8 mouse cellular contexts compared by ENCODE assay signal in genomic region chr5:41707115-41708015, GRCm38 (mm10). TPM values are rescaled to one million over a fixed set of nuclear protein-coding genes. Genes with fewer than 3 reads are reported as not detected.
DNase-seq lines count a peak whose midpoint lies in the region; ATAC-seq and TF ChIP-seq lines count a peak whose summit lies in the region.

No protein-coding gene starts in this region.

- peak overlapping the region; percentile 86 to 87 for H3K4me3 ChIP-seq in MEL (ENCODE audit: control insufficient read depth in 1 of 2, insufficient read depth in 1 of 2, low read depth in 2 of 2, low read length in 2 of 2)
- peak overlapping the region; percentile 89 for H3K4me3 ChIP-seq in forebrain, embryonic 13.5 days
- peak overlapping the region; percentile 99 for H3K4me3 ChIP-seq in layer of hippocampus, adult 2 months
- H3K4me3 ChIP-seq in liver, postnatal 0 days (ENCODE audit: low read depth, low read length) = peak overlapping the region; percentile 75
- H3K4me3 ChIP-seq in neural tube, embryonic 15.5 days (replicated peaks) = peak overlapping the region; percentile 98

- TF ChIP-seq EP300 in MEL (IDR thresholded peaks at IDR 0.05; ENCODE audit: low read depth in 1 of 2, low read length in 2 of 2) = no peak
- no peak for TF ChIP-seq EP300 in liver, postnatal 0 days (IDR thresholded peaks at IDR 0.05; ENCODE audit: low read depth)

- TF ChIP-seq RAD21 in MEL (IDR thresholded peaks at IDR 0.05; ENCODE audit: low read depth, low read length) = no peak

- peak overlapping the region; percentile 92 for H3K9ac ChIP-seq in MEL (ENCODE audit: control insufficient read depth, low read depth, low read length, poor library complexity, severe bottlenecking)
- peak overlapping the region; percentile 92 for H3K9ac ChIP-seq in forebrain, embryonic 13.5 days
- peak overlapping the region; percentile 75 for H3K9ac ChIP-seq in liver, postnatal 0 days (replicated peaks)
- peak overlapping the region; percentile 91 for H3K9ac ChIP-seq in neural tube, embryonic 15.5 days (replicated peaks)

- no peak for TF ChIP-seq CTCF in MEL (IDR thresholded peaks at IDR 0.05 in 2 of 3, conservative IDR thresholded peaks at IDR 0.05 in 1 of 3; ENCODE audit: control insufficient read depth in 1 of 3, insufficient read depth in 1 of 3, low read depth in 2 of 3, low read length in 3 of 3, poor library complexity in 1 of 3, severe bottlenecking in 1 of 3)
- TF ChIP-seq CTCF in layer of hippocampus, adult 2 months (conservative IDR thresholded peaks at IDR 0.05) = no peak
- TF ChIP-seq CTCF in liver, postnatal 0 days (IDR thresholded peaks at IDR 0.05; ENCODE audit: low read depth) = no peak

- peaks cover 5 to 22% of the 10 kb centered on the region in 2 experiments; a peak in 3 of 4 replicates for H3K4me1 ChIP-seq in MEL (ENCODE audit: control insufficient read depth in 1 of 2, insufficient read depth in 2 of 2, low read length in 2 of 2)
- H3K4me1 ChIP-seq in forebrain, embryonic 13.5 days = peaks cover 21% of the 10 kb centered on the region
- H3K4me1 ChIP-seq in liver, postnatal 0 days (ENCODE audit: insufficient read depth) = peaks cover 9% of the 10 kb centered on the region
- peaks cover 18% of the 10 kb centered on the region for H3K4me1 ChIP-seq in neural tube, embryonic 15.5 days

- H3K79me2 ChIP-seq in MEL (ENCODE audit: control insufficient read depth, insufficient read depth, low read length, poor library complexity) = peaks cover 22% of the 10 kb centered on the region

- peak in 1 of 2 experiments; percentile 26; a peak in 2 of 4 replicates for TF ChIP-seq POLR2A in MEL (IDR thresholded peaks at IDR 0.05; ENCODE audit: control insufficient read depth in 1 of 2, insufficient read depth in 1 of 2, low read depth in 1 of 2, low read length in 2 of 2, poor library complexity in 1 of 2)

- peak; percentile 84 for DNase-seq in MEL (ENCODE audit: low read depth, low spot score)
- peak; percentile 13 for DNase-seq in c-Kit-positive CD71-negative TER-119-negative erythroid progenitor cells, embryonic 14.5 days (ENCODE audit: low read depth)
- peak; percentile 1 for DNase-seq in heart, postnatal 25 days (ENCODE audit: low spot score)
- peak; percentile 39 to 45 for DNase-seq in layer of hippocampus, adult 2 months (ENCODE audit: low spot score in 2 of 2)
- DNase-seq in liver, postnatal 0 days = peak; percentile 54
- peak; percentile 14 to 32 for DNase-seq in thymus, postnatal 10 days (ENCODE audit: low spot score in 2 of 2)

- WGBS in forebrain, embryonic 13.5 days = under 1% methylated on average over 61 of the region's 63 CpGs
- WGBS in liver, postnatal 0 days (ENCODE audit: insufficient replicate concordance) = under 1% methylated on average over 61 of the region's 63 CpGs
- WGBS in neural tube, embryonic 15.5 days = under 1% methylated on average over 59 of the region's 63 CpGs

- peak; percentile 80 for ATAC-seq in forebrain, embryonic 13.5 days
- ATAC-seq in liver, postnatal 0 days = peak; percentile 81
- peak; percentile 89 for ATAC-seq in neural tube, embryonic 15.5 days (ENCODE audit: low FRiP score)

- H3K27me3 ChIP-seq in MEL (ENCODE audit: control insufficient read depth in 1 of 2, insufficient read depth in 2 of 2, low read length in 2 of 2) = no peaks in the 10 kb centered on the region
- H3K27me3 ChIP-seq in forebrain, embryonic 13.5 days = no peaks in the 10 kb centered on the region
- H3K27me3 ChIP-seq in liver, postnatal 0 days (ENCODE audit: insufficient read depth, low read length) = no peaks in the 10 kb centered on the region
- H3K27me3 ChIP-seq in neural tube, embryonic 15.5 days (replicated peaks) = no peaks in the 10 kb centered on the region

- intact Hi-C loops in heart, postnatal 25 days (cut with DNase I) = loop anchor here (5.0 to 10.0 kb wide), 2 partner anchors 135 to 1527 kb away; partner anchors contain the start of genes Bod1l and Cpeb2

- peaks cover 2 to 17% of the 10 kb centered on the region in 2 experiments; a peak in 3 of 4 replicates for H3K36me3 ChIP-seq in MEL (ENCODE audit: control insufficient read depth in 1 of 2, insufficient read depth in 2 of 2, low read length in 2 of 2)
- H3K36me3 ChIP-seq in forebrain, embryonic 13.5 days (ENCODE audit: poor library complexity, severe bottlenecking) = no peaks in the 10 kb centered on the region
- H3K36me3 ChIP-seq in liver, postnatal 0 days (replicated peaks; ENCODE audit: insufficient read depth, low read length) = no peaks in the 10 kb centered on the region
- H3K36me3 ChIP-seq in neural tube, embryonic 15.5 days = no peaks in the 10 kb centered on the region

- H3K4me2 ChIP-seq in forebrain, embryonic 13.5 days = peak overlapping the region; percentile 98
- peak overlapping the region; percentile 99 for H3K4me2 ChIP-seq in liver, postnatal 0 days (ENCODE audit: low read depth, low read length)
- peak overlapping the region; percentile 85 for H3K4me2 ChIP-seq in neural tube, embryonic 15.5 days

- H3K27ac ChIP-seq in MEL (ENCODE audit: control insufficient read depth, low read depth, low read length) = peak overlapping the region; percentile 36
- peak overlapping the region; percentile 80 for H3K27ac ChIP-seq in forebrain, embryonic 13.5 days
- peak overlapping the region; percentile 99 for H3K27ac ChIP-seq in layer of hippocampus, adult 2 months
- peak overlapping the region; percentile 64 for H3K27ac ChIP-seq in liver, postnatal 0 days (ENCODE audit: low read depth)
- H3K27ac ChIP-seq in neural tube, embryonic 15.5 days (replicated peaks) = peak overlapping the region; percentile 93

- no peaks in the 10 kb centered on the region for H3K9me3 ChIP-seq in MEL (replicated peaks; ENCODE audit: insufficient read depth, low read length)
- H3K9me3 ChIP-seq in forebrain, embryonic 13.5 days (replicated peaks) = no peaks in the 10 kb centered on the region
- H3K9me3 ChIP-seq in liver, postnatal 0 days (ENCODE audit: low read length) = no peaks in the 10 kb centered on the region
- no peaks in the 10 kb centered on the region for H3K9me3 ChIP-seq in neural tube, embryonic 15.5 days (replicated peaks)

TF ChIP-seq in MEL, 35 proteins besides CTCF, POLR2A, EP300 and RAD21 (continues in another document):
- TF ChIP-seq MYB (IDR thresholded peaks at IDR 0.05; ENCODE audit: low read depth, low read length) (no peak), USF1 (IDR thresholded peaks at IDR 0.05; ENCODE audit: low read depth, low read length) (no peak), MAX (IDR thresholded peaks at IDR 0.05; ENCODE audit: low read length) (peak; percentile 38), POLR2AphosphoS5 (IDR thresholded peaks at IDR 0.05; ENCODE audit: borderline replicate concordance, low read depth, low read length) (no peak), RCOR1 (IDR thresholded peaks at IDR 0.05; ENCODE audit: low read depth, low read length) (no peak), TAL1 (IDR thresholded peaks at IDR 0.05; ENCODE audit: low read length) (no peak), ZMIZ1 (IDR thresholded peaks at IDR 0.05; ENCODE audit: low read depth, low read length) (no peak), NRF1 (IDR thresholded peaks at IDR 0.05; ENCODE audit: insufficient read depth, low read depth, low read length, poor library complexity, severe bottlenecking) (peak; percentile 65), KAT2A (conservative IDR thresholded peaks at IDR 0.05; ENCODE audit: low read depth, low read length) (no peak), TBP (IDR thresholded peaks at IDR 0.05; ENCODE audit: low read depth, low read length) (peak; percentile 42; the same call in 1 of the 2 replicates), MYC (IDR thresholded peaks at IDR 0.05; ENCODE audit: low read depth, low read length) (no peak), POLR2AphosphoS2 (IDR thresholded peaks at IDR 0.05; ENCODE audit: low read length) (no peak), MAFK (IDR thresholded peaks at IDR 0.05; ENCODE audit: borderline replicate concordance, low read depth, low read length) (no peak), E2F4 (IDR thresholded peaks at IDR 0.05; ENCODE audit: borderline replicate concordance, low read depth, low read length) (no peak), SMC3 (IDR thresholded peaks at IDR 0.05; ENCODE audit: low read depth, low read length) (no peak), CHD2 (IDR thresholded peaks at IDR 0.05; ENCODE audit: low read length) (no peak), MEF2A (IDR thresholded peaks at IDR 0.05; ENCODE audit: extremely low read depth, insufficient replicate concordance, low read depth, low read length, poor library complexity, severe bottlenecking) (no peak), CHD1 (IDR thresholded peaks at IDR 0.05; ENCODE audit: low read depth, low read length) (no peak), SIN3A (IDR thresholded peaks at IDR 0.05; ENCODE audit: low read length) (no peak), USF2 (IDR thresholded peaks at IDR 0.05; ENCODE audit: borderline replicate concordance in 1 of 2, insufficient read depth in 1 of 2, low read depth in 1 of 2, low read length in 2 of 2) (no peak), GATA1 (IDR thresholded peaks at IDR 0.05; ENCODE audit: low read depth, low read length) (no peak), NELFE (IDR thresholded peaks at IDR 0.05; ENCODE audit: low read depth, low read length) (no peak; the same call in none of the 2 replicates), HCFC1 (IDR thresholded peaks at IDR 0.05; ENCODE audit: low read depth, low read length) (no peak), JUND (IDR thresholded peaks at IDR 0.05; ENCODE audit: low read depth, low read length) (no peak)

RNA-seq across cellular contexts. Expression of gene Rab28, which starts 0.6 kb away (rescaled TPM):
- 66.7 TPM in 2 replicates for total RNA-seq in MEL (2012; rRNA removed)
- polyA plus RNA-seq in MEL (2012; ENCODE audit: insufficient read depth in 1 of 2, insufficient read length in 2 of 2, low read depth in 1 of 2, low replicate concordance in 2 of 2, missing spikeins in 1 of 2) = 10 to 100 TPM in 1 of 2 experiments, not detected in 1; 66.5 TPM
- polyA plus RNA-seq in forebrain, embryonic 13.5 days (2015; fragmentation: Nextera tagmentation; extraction: Ambion mirVana) = 84.4 and 85.7 TPM in 2 replicates
- 10 to 100 TPM; 78.9 to 84.1 TPM for total RNA-seq in heart, postnatal 25 days (2021)
- 10 to 100 TPM; 80.5 to 87.3 TPM for total RNA-seq in layer of hippocampus, adult 2 months (2021)
- 22.5 and 25.9 TPM in 2 replicates for polyA plus RNA-seq in liver, postnatal 0 days (2015; fragmentation: Nextera tagmentation; extraction: Ambion mirVana)
- polyA plus RNA-seq in neural tube, embryonic 15.5 days (2015; fragmentation: Nextera tagmentation; extraction: Ambion mirVana) = 56.5 and 63.7 TPM in 2 replicates

RNA-seq across cellular contexts. Expression of gene Nkx3-2, which starts 56.9 kb away (rescaled TPM):
- total RNA-seq in MEL (2012; rRNA removed) = not detected in 2 replicates
- polyA plus RNA-seq in MEL (2012; ENCODE audit: insufficient read depth in 1 of 2, insufficient read length in 2 of 2, low read depth in 1 of 2, low replicate concordance in 2 of 2, missing spikeins in 1 of 2) = not detected
- not detected in 2 replicates for polyA plus RNA-seq in forebrain, embryonic 13.5 days (2015; fragmentation: Nextera tagmentation; extraction: Ambion mirVana)
- total RNA-seq in heart, postnatal 25 days (2021) = not detected
- total RNA-seq in layer of hippocampus, adult 2 months (2021) = not detected
- not detected in 2 replicates for polyA plus RNA-seq in liver, postnatal 0 days (2015; fragmentation: Nextera tagmentation; extraction: Ambion mirVana)
- polyA plus RNA-seq in neural tube, embryonic 15.5 days (2015; fragmentation: Nextera tagmentation; extraction: Ambion mirVana) = 0.23 and 0.82 TPM in 2 replicates

Comparison
In these comparisons a context has a peak if more than half of its experiments do, and no peak if none do; other contexts are left out.
1. Peak in every context shown above with its lines: DNase-seq, ATAC-seq, H3K4me3 ChIP-seq and H3K27ac ChIP-seq.
2. DNase-seq: peak in every context shown above with its lines; median percentile 84 in MEL; 54 in liver, postnatal 0 days; 42 in layer of hippocampus, adult 2 months; 23 in thymus, postnatal 10 days; 13 in c-Kit-positive CD71-negative TER-119-negative erythroid progenitor cells, embryonic 14.5 days; 1 in heart, postnatal 25 days.
3. H3K27ac ChIP-seq: peak in every context shown above with its lines; median percentile 99 in layer of hippocampus, adult 2 months; 93 in neural tube, embryonic 15.5 days; 80 in forebrain, embryonic 13.5 days; 64 in liver, postnatal 0 days; 36 in MEL.